Mouse (Mus musculus) thymus, postnatal 14 days (tissue): ENCODE measurements around the gene Tmem63c.

Experiments
- DNase-seq: peaks from one replicate; pipeline ENCODE4 v3.0.0; 2021

The Tmem63c gene

GRCm38 (mm10) chr12:87137439-87138341, 116.5 kb downstream of the Tmem63c start:
- DNase-seq: no peak

GRCm38 (mm10) chr12:87138342-87138701, 117.2 kb downstream of the Tmem63c start:
- DNase-seq: no peak

- no peak for DNase-seq
These were observed 117.6 kb downstream of the Tmem63c start for GRCm38 (mm10) chr12:87138768-87139167.
